Mouse (Mus musculus) limb, embryonic 15.5 days (tissue): ENCODE measurements around the gene Fxyd2. TPM values are rescaled to one million over a fixed set of nuclear protein-coding genes. Genes with fewer than 3 reads are reported as not detected.

Experiments
- ATAC-seq: fragments of 200-750 bp; cut with Nextera tagmentation; 2 replicates; pipeline ENCODE4 v1.8.0; 2017; ENCODE audit warnings: low read depth, moderate TSS enrichment; ENCODE audit not compliant: insufficient number of reproducible peaks, low FRiP score, low TSS enrichment
- H3K27ac ChIP-seq: fragments of 300-500 bp; sonication (generic); 2 replicates; pipeline ENCODE4 v1.5.1; 2015; ENCODE audit warnings: moderate library complexity, mild to moderate bottlenecking, inconsistent platforms
- H3K27me3 ChIP-seq: fragments of 300-500 bp; sonication (generic); 2 replicates; pipeline ENCODE4 v1.6.1; 2015; ENCODE audit warnings: inconsistent platforms
- H3K36me3 ChIP-seq: fragments of 300-500 bp; sonication (generic); 2 replicates; pipeline ENCODE4 v1.6.1; 2015; ENCODE audit warnings: inconsistent platforms
- H3K4me1 ChIP-seq: fragments of 300-500 bp; sonication (generic); 2 replicates; pipeline ENCODE4 v1.6.1; 2015; ENCODE audit warnings: inconsistent platforms
- H3K4me2 ChIP-seq: fragments of 300-500 bp; sonication (generic); 2 replicates; pipeline ENCODE4 v1.6.1; 2015; ENCODE audit warnings: mild to moderate bottlenecking, inconsistent platforms
- H3K4me3 ChIP-seq: fragments of 300-500 bp; sonication (generic); 2 replicates; pipeline ENCODE4 v1.5.1; 2015; ENCODE audit warnings: mild to moderate bottlenecking, inconsistent platforms
- H3K9ac ChIP-seq: fragments of 300-500 bp; sonication (generic); 2 replicates; pipeline ENCODE4 v1.6.1; 2015; ENCODE audit warnings: inconsistent platforms
- H3K9me3 ChIP-seq: fragments of 300-500 bp; sonication (generic); 2 replicates; pipeline ENCODE4 v1.6.1; 2016; ENCODE audit warnings: inconsistent platforms
- WGBS: fragments of 180-500 bp; shearing (Covaris S2); methylation state at CpG from one replicate; pipeline ENCODE4 v1.1.7; 2015; 5-methylcytosine and 5-hydroxymethylcytosine counted together
- polyA plus RNA-seq: library from polyadenylated mRNA; unstranded; fragments of >200 nt; fragmentation: Nextera tagmentation; extraction: Ambion mirVana; gene quantifications from 2 replicates; pipeline ENCODE4 v1.2.1, GENCODE M21; 2015

Gene Fxyd2
- polyA plus RNA-seq, 1 experiment from 2014 or later, result 4.7 TPM

DNA sequence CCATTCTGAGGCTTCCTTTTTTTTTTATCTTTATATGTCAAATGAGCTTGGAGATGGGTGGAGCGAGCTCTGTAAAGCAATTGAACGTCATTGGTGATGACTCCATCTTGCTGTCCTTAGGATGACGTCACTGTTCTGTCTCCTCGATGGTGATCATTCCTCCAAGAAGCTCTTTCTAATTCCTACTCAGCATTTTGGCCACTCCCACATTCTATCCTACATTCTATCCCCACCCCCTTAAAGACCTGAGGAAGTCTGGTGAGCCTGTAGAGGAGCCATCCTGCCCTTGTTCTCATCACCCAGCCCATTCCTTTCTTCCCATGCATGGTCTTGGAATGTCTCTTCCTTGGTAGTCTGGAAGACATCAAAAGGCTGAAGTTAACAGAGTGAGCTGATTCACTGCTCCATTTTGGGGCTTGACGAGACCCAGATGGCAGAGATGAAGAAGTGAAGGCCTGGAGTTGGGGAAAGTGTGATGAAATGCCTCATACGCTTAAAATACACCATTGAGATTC, 24.4 kb upstream of the Fxyd2 start:
- no peak overlapping the region for H3K4me2 ChIP-seq
- no peaks in the 10 kb centered on the region for H3K36me3 ChIP-seq
- H3K27ac ChIP-seq, result no peak overlapping the region
- no peaks in the 10 kb centered on the region for H3K9me3 ChIP-seq
- peaks cover 21% of the 10 kb centered on the region for H3K4me1 ChIP-seq
- no peak overlapping the region for H3K4me3 ChIP-seq
- no peaks in the 10 kb centered on the region for H3K27me3 ChIP-seq
- 77% methylated on average over 6 of the region's 6 CpGs for WGBS
- no peak for ATAC-seq
- no peak overlapping the region for H3K9ac ChIP-seq

DNA sequence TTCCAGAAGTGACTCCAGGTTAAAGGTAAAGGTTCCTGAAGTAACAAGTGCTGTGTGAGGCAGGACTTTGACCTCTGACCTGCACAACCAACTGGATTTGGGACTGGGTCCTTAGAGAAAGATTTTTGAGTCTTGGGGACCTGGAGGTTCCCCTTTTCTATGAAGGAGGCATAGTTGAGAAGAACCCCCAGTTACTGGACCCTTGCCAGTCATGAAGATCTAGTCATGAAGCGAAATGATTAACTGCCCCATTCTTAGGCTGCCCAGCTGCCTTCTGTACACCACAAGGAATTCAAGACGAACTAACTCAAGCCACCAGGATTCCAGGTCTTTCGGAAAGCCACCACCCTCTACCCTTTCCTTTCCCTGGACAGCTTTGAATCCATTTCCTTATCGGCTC, 23.0 kb upstream of the Fxyd2 start:
- Histone ChIP-seq H3K27ac (no peak overlapping the region), H3K4me2 (no peak overlapping the region), H3K9ac (no peak overlapping the region), H3K4me3 (no peak overlapping the region), H3K27me3 (no peaks in the 10 kb centered on the region), H3K4me1 (peaks cover 24% of the 10 kb centered on the region), H3K36me3 (no peaks in the 10 kb centered on the region; the same call in 1 of the 2 replicates), H3K9me3 (no peaks in the 10 kb centered on the region)
- 57% methylated on average over 4 of the region's 4 CpGs for WGBS
- ATAC-seq, result no peak

DNA sequence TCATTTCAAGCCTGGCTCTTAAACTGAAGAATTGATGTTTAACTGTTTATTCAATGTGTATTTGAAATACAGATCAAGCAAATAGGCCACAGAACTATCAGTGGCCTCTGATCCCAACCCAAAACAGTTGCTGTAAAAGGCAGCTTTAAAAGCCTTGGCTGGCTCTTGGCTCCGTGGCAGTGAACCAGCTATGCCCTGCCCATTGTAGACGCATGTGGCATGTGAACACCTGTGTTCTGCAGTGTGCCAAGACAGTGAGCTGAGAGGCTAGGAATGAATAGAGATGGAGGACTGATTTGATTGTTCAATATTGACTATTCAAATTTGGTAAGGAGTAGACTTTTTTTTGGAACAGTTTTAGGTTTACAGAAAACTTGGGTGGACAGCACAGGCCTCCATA, 22.6 kb upstream of the Fxyd2 start:
- no peaks in the 10 kb centered on the region for H3K9me3 ChIP-seq
- no peak for ATAC-seq

DNA sequence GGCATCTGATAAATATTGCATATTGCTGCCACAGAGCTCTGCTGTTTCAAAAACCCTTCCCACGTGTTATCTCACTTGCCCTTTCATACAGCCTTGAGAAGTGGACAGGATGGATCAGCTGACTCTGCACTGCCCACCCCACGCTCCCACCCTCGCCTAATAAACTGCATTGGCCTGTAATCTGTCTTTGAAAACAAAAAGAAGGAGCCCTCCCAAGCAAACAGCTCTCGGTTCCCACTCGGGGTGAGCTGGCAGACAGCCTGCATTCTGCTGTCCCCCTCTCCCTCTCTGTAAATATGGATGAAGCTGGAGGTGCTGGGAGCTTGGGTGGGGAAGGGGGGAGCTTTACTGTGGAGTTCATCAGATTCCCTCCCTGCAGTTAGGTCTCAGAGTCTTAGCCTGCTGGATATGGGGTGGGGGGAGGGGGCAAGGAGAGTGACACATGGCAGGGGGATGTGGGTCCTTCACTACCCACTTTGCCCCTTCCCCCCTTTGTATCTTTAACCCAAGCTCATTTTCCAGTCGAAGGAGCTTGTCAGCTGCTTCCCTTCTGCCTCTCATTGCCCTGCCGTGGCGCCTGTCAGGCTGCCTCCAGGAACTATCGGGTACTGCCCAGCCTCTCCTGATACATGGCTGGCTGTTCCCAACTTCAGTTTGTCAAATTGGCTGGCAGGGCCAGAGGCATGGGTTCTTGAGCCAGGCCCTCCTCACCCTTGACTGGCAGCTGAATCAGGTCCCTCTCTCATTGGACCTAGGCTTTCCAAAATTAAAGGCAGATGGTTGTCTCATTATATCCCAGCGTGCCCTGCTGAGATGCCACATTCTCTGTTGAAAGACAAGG, 18.8 kb upstream of the Fxyd2 start:
- WGBS, result 58% methylated on average over 10 of the region's 10 CpGs

More for the DNA sequence above, 22.6 kb upstream of the Fxyd2 start:
- Histone ChIP-seq H3K9ac (no peak overlapping the region), H3K27ac (no peak overlapping the region), H3K4me3 (no peak overlapping the region), H3K4me2 (no peak overlapping the region), H3K27me3 (no peaks in the 10 kb centered on the region), H3K36me3 (no peaks in the 10 kb centered on the region; the same call in 1 of the 2 replicates), H3K4me1 (peaks cover 24% of the 10 kb centered on the region)
- 72% methylated on average over 2 of the region's 2 CpGs for WGBS

DNA sequence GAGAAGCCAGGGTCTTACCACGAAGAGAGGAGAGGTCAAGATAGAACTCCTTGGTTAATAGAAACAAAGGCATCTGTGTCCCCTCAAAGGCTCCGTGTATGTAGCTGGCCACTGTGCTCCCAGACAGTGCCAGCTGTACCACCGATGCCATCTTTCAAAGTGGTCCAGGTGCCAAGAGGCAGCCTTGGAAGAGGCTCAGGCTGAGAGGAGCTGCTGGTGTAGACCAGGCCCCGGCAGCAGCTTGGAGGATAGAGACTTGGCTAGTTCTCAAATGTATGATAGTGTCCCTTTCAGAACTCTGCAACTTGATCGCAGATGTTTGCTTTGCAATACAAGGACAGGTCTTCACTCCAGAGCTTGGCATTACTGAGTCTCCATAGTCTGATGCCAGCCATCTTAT, 17.1 kb upstream of the Fxyd2 start:
- Histone ChIP-seq H3K4me2 (no peak overlapping the region), H3K4me1 (peaks cover 9% of the 10 kb centered on the region; the same call in 1 of the 2 replicates), H3K9ac (no peak overlapping the region), H3K4me3 (no peak overlapping the region), H3K27ac (no peak overlapping the region), H3K36me3 (no peaks in the 10 kb centered on the region; the same call in 1 of the 2 replicates), H3K27me3 (no peaks in the 10 kb centered on the region), H3K9me3 (no peaks in the 10 kb centered on the region)
- WGBS, result 69% methylated on average over 5 of the region's 5 CpGs
- no peak for ATAC-seq

More for the DNA sequence above, 18.8 kb upstream of the Fxyd2 start:
- Histone ChIP-seq H3K4me1 (peaks cover 12% of the 10 kb centered on the region), H3K4me3 (no peak overlapping the region), H3K27ac (peak overlapping the region; percentile 17; the same call in 1 of the 2 replicates), H3K27me3 (no peaks in the 10 kb centered on the region), H3K36me3 (no peaks in the 10 kb centered on the region; the same call in 1 of the 2 replicates), H3K9me3 (no peaks in the 10 kb centered on the region), H3K4me2 (no peak overlapping the region), H3K9ac (no peak overlapping the region)
- no peak for ATAC-seq

DNA sequence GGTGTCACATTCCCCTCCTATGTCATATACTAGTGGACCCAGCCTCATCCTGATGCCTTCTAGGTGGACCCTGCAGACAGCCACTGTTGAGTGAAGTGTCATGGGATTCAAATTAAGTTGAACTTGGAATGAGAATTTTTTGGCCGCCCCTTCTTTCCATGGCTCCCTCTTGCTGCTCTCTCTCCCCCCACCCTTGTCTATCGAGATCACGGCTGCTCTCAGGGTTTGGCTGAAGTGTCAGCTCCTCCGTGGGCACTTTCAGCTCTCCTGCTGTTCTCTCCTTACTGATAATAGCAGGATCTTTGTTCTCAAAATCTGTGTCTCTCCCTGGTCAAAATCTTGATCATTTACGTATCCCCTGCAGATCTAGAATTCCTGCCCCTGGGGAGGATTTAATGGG, 16.6 kb upstream of the Fxyd2 start:
- Histone ChIP-seq H3K36me3 (no peaks in the 10 kb centered on the region; the same call in 1 of the 2 replicates), H3K9ac (no peak overlapping the region), H3K9me3 (no peaks in the 10 kb centered on the region), H3K4me1 (peaks cover 9% of the 10 kb centered on the region; the same call in 1 of the 2 replicates), H3K4me3 (no peak overlapping the region), H3K4me2 (no peak overlapping the region), H3K27ac (no peak overlapping the region), H3K27me3 (no peaks in the 10 kb centered on the region)
- ATAC-seq, result no peak
- WGBS, result 74% methylated on average over 5 of the region's 5 CpGs

DNA sequence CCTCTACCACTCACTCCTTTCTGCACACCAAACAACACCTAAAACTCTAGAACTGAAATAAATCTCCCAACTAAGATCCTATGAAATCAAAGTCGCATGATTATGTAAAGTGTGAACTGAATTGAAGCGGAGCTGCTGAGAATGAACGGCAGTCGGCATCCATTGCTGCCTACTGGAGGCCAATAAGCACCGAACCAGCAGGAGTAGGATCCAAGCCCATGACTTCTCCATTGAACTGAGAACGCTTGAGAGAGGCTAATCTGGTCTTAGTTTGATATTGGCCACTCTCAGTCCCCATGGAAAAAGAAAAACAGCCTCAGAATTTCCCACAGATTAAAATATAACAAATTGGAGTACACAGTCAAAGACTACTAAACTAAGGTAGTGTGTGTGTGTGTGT, 15.6 kb upstream of the Fxyd2 start:
- 94% methylated on average over 6 of the region's 6 CpGs for WGBS
- Histone ChIP-seq H3K36me3 (no peaks in the 10 kb centered on the region; the same call in 1 of the 2 replicates), H3K4me1 (peaks cover 9% of the 10 kb centered on the region; the same call in 1 of the 2 replicates), H3K4me2 (no peak overlapping the region), H3K27ac (no peak overlapping the region), H3K4me3 (no peak overlapping the region), H3K9ac (no peak overlapping the region), H3K27me3 (no peaks in the 10 kb centered on the region), H3K9me3 (no peaks in the 10 kb centered on the region)
- no peak for ATAC-seq

DNA sequence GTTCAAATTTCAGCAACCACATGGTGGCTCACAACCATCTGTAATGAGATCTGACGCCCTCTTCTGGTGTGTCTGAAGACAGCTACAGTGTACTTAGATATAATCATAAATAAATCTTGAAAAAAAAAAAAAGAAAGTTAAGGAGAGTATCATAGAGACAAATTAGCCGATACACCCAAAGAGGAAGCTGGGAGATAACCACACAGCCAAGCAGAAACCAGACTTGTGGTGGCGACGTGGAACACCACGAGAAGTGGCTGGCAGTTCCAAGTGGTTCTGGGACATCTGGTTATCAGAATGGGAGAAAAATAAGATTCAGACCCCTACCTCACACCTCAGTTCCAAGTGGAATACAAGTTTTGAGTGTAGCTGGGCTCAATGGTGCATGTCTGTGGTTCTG, 12.8 kb upstream of the Fxyd2 start:
- no peaks in the 10 kb centered on the region for H3K9me3 ChIP-seq
- 83% methylated on average over 5 of the region's 5 CpGs for WGBS

DNA sequence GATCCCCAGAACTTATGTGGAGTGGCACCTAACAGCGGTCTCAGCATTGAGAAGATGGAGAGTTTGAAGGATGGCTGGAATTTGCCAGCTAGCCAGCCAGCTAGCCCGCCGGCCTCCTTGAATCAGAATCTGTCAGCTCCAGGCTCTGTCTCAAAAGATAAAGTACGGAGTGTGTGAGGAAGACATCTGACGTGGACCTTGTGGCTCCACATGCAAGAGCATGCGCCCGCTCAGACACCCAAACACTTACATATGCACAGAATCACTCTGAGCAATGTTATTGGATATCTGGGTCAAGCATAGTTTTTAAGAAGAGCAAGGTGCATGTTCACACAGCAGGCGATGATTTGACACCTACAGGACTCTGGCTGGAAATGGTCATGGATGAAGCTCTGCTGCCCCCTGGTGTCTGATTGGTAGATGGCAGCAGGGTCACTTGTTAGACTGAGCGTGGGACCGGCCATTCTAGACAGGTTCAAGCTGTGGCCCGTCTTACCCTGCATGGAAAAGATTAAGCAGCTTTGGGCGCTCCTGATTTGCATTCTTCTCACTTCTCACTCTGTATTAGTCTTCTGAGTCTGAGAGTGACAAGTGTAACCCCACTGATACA, 11.0 kb upstream of the Fxyd2 start:
- peak; percentile 64; the same call in 1 of the 2 replicates for ATAC-seq
- H3K4me1 ChIP-seq, result no peaks in the 10 kb centered on the region
- WGBS, result 42% methylated on average over 12 of the region's 12 CpGs
- no peak overlapping the region for H3K4me2 ChIP-seq
- H3K36me3 ChIP-seq, result peaks cover 16% of the 10 kb centered on the region
- no peak overlapping the region for H3K4me3 ChIP-seq
- no peak overlapping the region for H3K27ac ChIP-seq
- no peak overlapping the region for H3K9ac ChIP-seq
- H3K27me3 ChIP-seq, result no peaks in the 10 kb centered on the region
- no peaks in the 10 kb centered on the region for H3K9me3 ChIP-seq

More for the DNA sequence above, 12.8 kb upstream of the Fxyd2 start:
- no peaks in the 10 kb centered on the region for H3K4me1 ChIP-seq
- H3K4me3 ChIP-seq, result no peak overlapping the region
- H3K27me3 ChIP-seq, result no peaks in the 10 kb centered on the region
- H3K9ac ChIP-seq, result no peak overlapping the region
- peaks cover 7% of the 10 kb centered on the region; the same call in 1 of the 2 replicates for H3K36me3 ChIP-seq
- H3K4me2 ChIP-seq, result no peak overlapping the region
- ATAC-seq, result no peak
- H3K27ac ChIP-seq, result no peak overlapping the region

DNA sequence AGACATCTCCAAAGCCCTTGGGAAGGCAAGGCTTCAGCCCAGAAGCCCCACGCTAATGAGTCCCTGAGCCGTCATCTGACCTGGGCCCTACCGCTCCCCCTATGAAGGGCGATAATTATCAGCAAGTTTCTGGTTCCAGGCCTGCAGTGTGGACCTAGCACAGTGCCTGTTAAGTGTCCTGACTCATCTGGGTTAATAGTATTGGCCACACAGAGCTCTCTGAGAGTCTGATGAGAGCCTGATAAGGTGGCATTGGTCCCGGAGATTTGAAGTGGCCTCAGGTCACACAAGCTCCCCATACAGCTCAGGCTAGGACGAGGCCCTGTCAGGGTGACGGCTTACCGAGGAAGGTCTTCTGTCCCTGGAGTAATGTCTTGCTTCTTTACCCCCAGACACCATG, 9.9 kb upstream of the Fxyd2 start:
- no peak overlapping the region for H3K4me2 ChIP-seq
- no peak for ATAC-seq
- 82% methylated on average over 8 of the region's 8 CpGs for WGBS

DNA sequence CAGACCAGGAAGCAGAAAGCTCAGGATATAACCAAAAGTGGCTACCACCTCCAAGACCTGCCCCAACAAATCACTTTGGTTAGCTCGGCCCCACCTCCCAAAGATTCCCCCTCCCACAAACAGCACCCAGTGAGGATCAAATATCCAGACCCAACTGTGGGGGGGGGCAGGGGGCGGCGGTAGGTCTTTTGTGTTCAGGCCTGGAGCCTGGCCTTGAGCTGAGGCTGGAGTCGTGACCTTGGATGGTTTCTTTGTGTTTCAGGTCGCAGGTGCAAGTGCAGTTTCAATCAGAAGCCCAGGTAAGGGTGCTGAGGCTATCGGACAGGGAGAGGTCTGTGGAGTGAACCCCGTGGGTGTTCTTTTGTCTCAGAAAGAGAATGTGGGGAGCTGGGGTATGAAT, 8.2 kb upstream of the Fxyd2 start:
- H3K4me3 ChIP-seq, result no peak overlapping the region
- no peak overlapping the region for H3K9ac ChIP-seq

More for the DNA sequence above, 9.9 kb upstream of the Fxyd2 start:
- Histone ChIP-seq H3K9me3 (no peaks in the 10 kb centered on the region), H3K27ac (no peak overlapping the region), H3K4me1 (no peaks in the 10 kb centered on the region), H3K27me3 (no peaks in the 10 kb centered on the region), H3K9ac (no peak overlapping the region), H3K4me3 (no peak overlapping the region), H3K36me3 (peaks cover 26% of the 10 kb centered on the region)

DNA sequence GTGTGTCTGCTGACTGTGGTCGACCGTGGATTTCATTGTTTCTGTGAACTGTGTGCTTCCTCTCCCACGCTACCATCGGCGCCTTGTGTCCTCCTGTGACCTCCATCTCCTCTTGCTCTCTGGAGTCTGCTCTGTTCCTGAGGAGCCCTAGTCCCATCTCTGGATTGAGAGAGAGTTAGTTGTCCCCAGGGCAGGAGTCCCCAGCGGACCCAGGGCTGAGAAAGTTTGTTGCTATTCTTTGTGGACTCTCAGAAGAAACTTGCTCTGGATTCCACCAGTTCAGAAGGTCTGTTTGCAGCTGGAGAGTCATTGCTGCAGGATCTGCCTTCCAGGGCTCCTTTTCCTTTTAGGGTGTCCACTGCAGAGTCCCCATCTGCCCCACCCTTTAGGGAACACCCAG, 4.3 kb upstream of the Fxyd2 start:
- H3K4me3 ChIP-seq, result no peak overlapping the region
- WGBS, result 92% methylated on average over 6 of the region's 6 CpGs
- H3K27ac ChIP-seq, result no peak overlapping the region
- no peak for ATAC-seq
- H3K27me3 ChIP-seq, result 0 out of 2 replicates have a peak, but pooled peaks cover under 1% of the 10 kb centered on the region
- peaks cover 32% of the 10 kb centered on the region for H3K36me3 ChIP-seq
- H3K9ac ChIP-seq, result no peak overlapping the region
- H3K4me1 ChIP-seq, result no peaks in the 10 kb centered on the region
- no peak overlapping the region for H3K4me2 ChIP-seq
- no peaks in the 10 kb centered on the region for H3K9me3 ChIP-seq

More for the DNA sequence above, 8.2 kb upstream of the Fxyd2 start:
- H3K27ac ChIP-seq, result no peak overlapping the region
- whole genome bisulfite sequencing, result 79% methylated on average over 7 of the region's 7 CpGs
- no peak overlapping the region for H3K4me2 ChIP-seq
- H3K27me3 ChIP-seq, result no peaks in the 10 kb centered on the region
- H3K9me3 ChIP-seq, result no peaks in the 10 kb centered on the region
- H3K4me1 ChIP-seq, result no peaks in the 10 kb centered on the region
- peaks cover 32% of the 10 kb centered on the region for H3K36me3 ChIP-seq
- no peak for ATAC-seq
